Mouse (Mus musculus) hindbrain, embryonic 15.5 days (tissue): Measurements from ENCODE around the gene Gm27021. TPM values are rescaled to one million over a fixed set of nuclear protein-coding genes. Genes with fewer than 3 reads are reported as not detected.

Source experiments
- polyA plus RNA-seq: library from polyadenylated mRNA; unstranded; fragments of >200 nt; fragmentation: Nextera tagmentation; extraction: Ambion mirVana; gene quantifications from 2 replicates; pipeline ENCODE4 v1.2.1, GENCODE M21; 2015

Gm27021 gene
- polyA plus RNA-seq, 1 experiment from 2014 or later = 5.9 TPM

Other genes starting within 250 kb of the Gm27021 start
- gene Gins2, start 78.8 kb downstream of the Gm27021 start, polyA plus RNA-seq = 19.0 and 24.9 TPM in 2 replicates
- gene 1190005I06Rik, start 20.4 kb downstream of the Gm27021 start, polyA plus RNA-seq = 15.8 and 17.3 TPM in 2 replicates
- 1,171 and 1,185 TPM in 2 replicates for gene Cox4i1, start 143 bp upstream of the Gm27021 start, polyA plus RNA-seq
- gene Emc8, start 494 bp upstream of the Gm27021 start, polyA plus RNA-seq = 114 and 124 TPM in 2 replicates
- gene Irf8, start 68.3 kb upstream of the Gm27021 start, polyA plus RNA-seq = 4.2 and 6.1 TPM in 2 replicates